Mouse (Mus musculus) kidney, postnatal 0 days (tissue): ENCODE data around the gene Nsun4. TPM values are rescaled to one million over a fixed set of nuclear protein-coding genes. Genes with fewer than 3 reads are reported as not detected.

ENCODE experiments used
- ATAC-seq: fragments of 200-750 bp; cut with Nextera tagmentation; replicated peaks from 2 replicates; pipeline ENCODE4 v1.8.0; 2017; ENCODE audit warnings: low read depth, moderate number of reproducible peaks, moderate TSS enrichment, moderate library complexity; ENCODE audit not compliant: low FRiP score
- DNase-seq: peaks from one replicate; pipeline ENCODE4 v3.0.0-alpha.2; 2016; ENCODE audit warnings: low spot score
- H3K27ac ChIP-seq: fragments of 300-500 bp; sonication (generic); 2 replicates; pipeline ENCODE4 v1.5.1; 2014; ENCODE audit warnings: mild to moderate bottlenecking
- H3K27me3 ChIP-seq: fragments of 300-500 bp; sonication (generic); 2 replicates; pipeline ENCODE4 v1.6.1; 2014; ENCODE audit warnings: low read length, mixed read lengths; ENCODE audit not compliant: insufficient read depth
- H3K36me3 ChIP-seq: fragments of 300-500 bp; sonication (generic); 2 replicates; pipeline ENCODE4 v1.6.1; 2014; ENCODE audit warnings: low read length, mixed read lengths; ENCODE audit not compliant: insufficient read depth
- H3K4me1 ChIP-seq: fragments of 300-500 bp; sonication (generic); replicated peaks from 2 replicates; pipeline ENCODE4 v1.6.1; 2014; ENCODE audit warnings: antibody characterized with exemption, low read length, mixed read lengths; ENCODE audit not compliant: insufficient read depth
- H3K4me2 ChIP-seq: fragments of 300-500 bp; sonication (generic); 2 replicates; pipeline ENCODE4 v1.6.1; 2014; ENCODE audit warnings: mild to moderate bottlenecking, low read length, moderate library complexity, mixed read lengths
- H3K4me3 ChIP-seq: fragments of 300-500 bp; sonication (generic); replicated peaks from 2 replicates; pipeline ENCODE4 v1.5.1; 2014; ENCODE audit warnings: low read depth, low read length
- H3K9ac ChIP-seq: fragments of 300-500 bp; sonication (generic); 2 replicates; pipeline ENCODE4 v1.6.1; 2014; ENCODE audit warnings: low read depth, low read length
- H3K9me3 ChIP-seq: fragments of 300-500 bp; sonication (generic); replicated peaks from 2 replicates; pipeline ENCODE4 v1.6.1; 2016; ENCODE audit warnings: low read length, inconsistent platforms, mixed read lengths
- CTCF ChIP-seq: IDR thresholded peaks from 2 replicates; pipeline ENCODE4 v1.5.1; 2016; ENCODE audit warnings: antibody characterized with exemption, low read depth, mild to moderate bottlenecking, moderate library complexity
- WGBS: fragments of 180-500 bp; shearing (Covaris S2); extraction: QIAGEN DNeasy Blood & Tissue Kit; methylation state at CpG from one replicate; pipeline ENCODE4 v1.1.7; 2014; 5-methylcytosine and 5-hydroxymethylcytosine counted together
- polyA plus RNA-seq: library from polyadenylated mRNA; unstranded; fragments of >200 nt; fragmentation: Nextera tagmentation; extraction: Ambion mirVana; gene quantifications from 2 replicates; pipeline ENCODE4 v1.2.1, GENCODE M21; 2015

Nsun4 gene
- polyA plus RNA-seq, 1 experiment from 2014 or later, result 18.7 TPM

DNA sequence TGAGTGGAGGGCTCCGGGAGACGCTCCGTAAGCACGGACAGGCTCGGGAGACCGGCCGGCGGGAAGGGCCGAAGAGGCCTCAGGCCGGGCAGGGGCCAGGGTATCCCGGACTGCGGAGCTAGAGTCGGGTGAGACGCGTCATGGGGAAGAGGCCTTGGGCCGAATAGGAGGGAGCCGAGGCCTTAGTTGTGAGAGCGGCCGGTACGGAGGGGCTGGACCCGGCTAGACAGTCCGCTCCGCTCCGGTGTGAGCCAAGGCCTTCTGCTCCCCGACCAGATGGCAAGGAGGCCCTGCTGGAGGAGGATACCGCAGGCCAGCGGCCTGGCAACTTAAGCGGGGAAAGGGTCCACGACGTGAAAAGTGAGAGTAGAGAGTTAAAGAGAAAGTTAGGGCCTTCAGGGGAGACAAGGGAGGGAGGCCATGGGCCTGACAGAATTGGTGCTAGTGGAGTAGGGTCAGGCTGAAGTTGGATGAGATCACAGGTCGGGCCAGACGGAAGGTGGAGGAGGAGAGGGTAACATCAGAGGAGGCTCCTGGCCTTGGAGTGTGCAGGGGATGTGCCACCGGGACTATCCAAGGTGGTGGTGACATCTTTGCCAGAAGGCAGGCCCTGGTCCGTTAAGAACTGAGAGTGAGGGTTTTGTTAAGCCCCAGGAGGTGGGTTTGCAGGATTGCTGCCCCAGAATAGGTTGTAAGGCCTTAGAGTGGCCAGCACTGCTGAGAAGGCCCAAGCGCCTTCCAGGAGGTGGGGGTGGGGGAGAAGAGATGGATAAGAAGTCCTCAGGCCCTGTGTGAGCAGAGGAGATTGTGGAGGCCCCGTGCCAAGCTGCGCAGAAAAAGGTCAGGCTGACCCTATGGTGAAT lies 22.9 kb upstream of the Nsun4 start:
- H3K27ac ChIP-seq, result peak overlapping the region; percentile 97
- no peaks in the 10 kb centered on the region for H3K9me3 ChIP-seq
- H3K4me2 ChIP-seq, result peak overlapping the region; percentile 78
- peak overlapping the region; percentile 97 for H3K9ac ChIP-seq
- whole genome bisulfite sequencing, result 2% methylated on average over 37 of the region's 37 CpGs
- H3K27me3 ChIP-seq, result no peaks in the 10 kb centered on the region
- ATAC-seq (peak; percentile 12), DNase-seq (peak; percentile 55)
- H3K4me3 ChIP-seq, result peak overlapping the region; percentile 94
- H3K4me1 ChIP-seq, result peaks cover 6% of the 10 kb centered on the region
- H3K36me3 ChIP-seq, result peaks cover 14% of the 10 kb centered on the region
- TF ChIP-seq CTCF, result no peak

DNA sequence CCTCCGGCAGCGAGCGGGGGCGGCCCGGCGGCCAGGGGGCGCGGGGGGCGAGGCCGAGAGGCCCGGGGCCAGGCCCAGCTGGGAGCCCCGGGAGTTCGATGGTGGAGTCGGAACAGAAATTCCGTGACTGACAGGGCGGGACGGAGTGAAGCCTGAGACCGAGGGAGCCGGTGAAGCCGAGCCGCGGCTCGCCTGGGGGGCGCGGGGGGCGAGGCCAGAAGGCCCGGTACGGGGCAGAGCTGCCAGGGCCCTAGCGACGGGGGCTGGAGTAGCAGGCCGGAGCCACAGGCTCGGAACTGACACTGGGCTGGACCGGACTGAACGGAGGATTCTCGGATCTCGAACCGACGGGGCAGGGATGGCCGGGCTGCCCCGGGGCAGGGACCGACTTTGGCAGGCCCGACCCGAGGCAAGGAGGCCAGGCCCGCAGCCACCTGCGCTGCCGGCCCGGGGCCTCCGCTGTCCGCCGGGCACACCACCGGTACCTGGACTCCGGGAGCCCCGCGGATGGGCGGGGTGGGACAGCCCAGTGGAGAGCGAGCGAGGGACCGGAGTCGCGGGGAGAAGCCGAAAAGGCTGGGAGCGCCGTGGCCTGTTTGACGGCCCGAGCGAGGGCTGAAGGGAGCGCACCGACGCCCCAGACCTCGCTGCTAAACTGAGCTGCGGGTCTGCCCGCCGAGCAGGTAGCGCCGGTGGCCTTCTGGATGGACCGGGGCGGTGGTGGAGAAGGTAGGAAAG lies 22.1 kb upstream of the Nsun4 start:
- TF ChIP-seq CTCF, result peak; percentile 31; the same call in 1 of the 2 replicates
- DNase-seq (peak; percentile 83), ATAC-seq (peak; percentile 78)
- Histone ChIP-seq H3K9me3 (no peaks in the 10 kb centered on the region), H3K27me3 (no peaks in the 10 kb centered on the region), H3K27ac (peak overlapping the region; percentile 97), H3K36me3 (peaks cover 6% of the 10 kb centered on the region; the same call in 1 of the 2 replicates), H3K4me2 (peak overlapping the region; percentile 78), H3K4me1 (peaks cover 6% of the 10 kb centered on the region), H3K4me3 (peak overlapping the region; percentile 94), H3K9ac (peak overlapping the region; percentile 97)
- under 1% methylated on average over 74 of the region's 77 CpGs for WGBS

DNA sequence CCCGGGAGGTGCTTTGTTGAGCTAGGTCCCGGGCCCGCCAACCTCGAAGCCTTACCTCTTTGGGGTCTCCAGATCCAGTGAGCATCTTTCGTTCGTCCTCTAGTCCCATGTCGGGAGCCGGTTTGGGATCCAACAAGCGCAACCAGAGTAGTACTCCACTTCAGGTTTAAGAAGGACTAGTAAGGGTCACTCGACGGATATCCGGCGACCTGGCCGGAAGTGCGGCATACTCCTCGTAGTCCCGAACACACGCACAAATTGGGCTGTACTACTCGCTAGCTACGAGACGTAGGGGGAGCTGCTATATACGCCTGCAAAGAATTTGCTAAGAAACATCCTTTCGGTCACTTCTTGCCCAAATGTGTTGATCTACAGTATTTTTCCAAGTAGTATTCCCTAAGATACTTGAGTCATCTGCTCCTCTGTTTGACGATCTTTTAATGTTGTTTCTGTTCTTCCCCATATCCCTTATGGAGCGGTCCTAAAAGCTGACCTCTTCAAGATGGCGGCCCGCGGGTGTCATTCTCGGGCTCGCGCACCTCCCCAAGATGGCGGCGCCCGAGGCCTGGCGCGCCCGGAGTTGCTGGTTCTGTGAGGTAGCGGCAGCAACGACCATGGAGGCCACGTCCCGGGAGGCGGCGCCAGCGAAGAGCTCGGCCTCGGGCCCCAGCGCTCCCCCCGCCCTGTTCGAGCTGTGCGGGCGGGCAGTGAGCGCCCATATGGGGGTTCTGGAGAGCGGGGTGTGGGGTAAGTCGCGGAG lies 21.4 kb upstream of the Nsun4 start, which contains the start of the genes Uqcrh and Lrrc41:
Gene Uqcrh (minus strand): TSS at position 211 of the 760 bp plus-strand sequence.
Gene Lrrc41 (plus strand): TSS at position 409 of the 760 bp plus-strand sequence.
- peaks cover 6% of the 10 kb centered on the region for H3K4me1 ChIP-seq
- H3K9ac ChIP-seq, result peak within 1 kb of the TSS; percentile 97
- ATAC-seq (peak; percentile 88), DNase-seq (peak; percentile 98)
- peak within 1 kb of the TSS; percentile 78 for H3K4me2 ChIP-seq
- WGBS, result under 1% methylated on average over 54 of the region's 55 CpGs
- H3K9me3 ChIP-seq, result no peaks in the 10 kb centered on the region
- peak; percentile 21; the same call in 1 of the 2 replicates for TF ChIP-seq CTCF
- H3K27me3 ChIP-seq, result no peaks in the 10 kb centered on the region
- peak within 1 kb of the TSS; percentile 97 for H3K27ac ChIP-seq
- peak within 1 kb of the TSS; percentile 94 for H3K4me3 ChIP-seq
- H3K36me3 ChIP-seq, result 0 out of 2 replicates have a peak, but pooled peaks cover 5% of the 10 kb centered on the region

DNA sequence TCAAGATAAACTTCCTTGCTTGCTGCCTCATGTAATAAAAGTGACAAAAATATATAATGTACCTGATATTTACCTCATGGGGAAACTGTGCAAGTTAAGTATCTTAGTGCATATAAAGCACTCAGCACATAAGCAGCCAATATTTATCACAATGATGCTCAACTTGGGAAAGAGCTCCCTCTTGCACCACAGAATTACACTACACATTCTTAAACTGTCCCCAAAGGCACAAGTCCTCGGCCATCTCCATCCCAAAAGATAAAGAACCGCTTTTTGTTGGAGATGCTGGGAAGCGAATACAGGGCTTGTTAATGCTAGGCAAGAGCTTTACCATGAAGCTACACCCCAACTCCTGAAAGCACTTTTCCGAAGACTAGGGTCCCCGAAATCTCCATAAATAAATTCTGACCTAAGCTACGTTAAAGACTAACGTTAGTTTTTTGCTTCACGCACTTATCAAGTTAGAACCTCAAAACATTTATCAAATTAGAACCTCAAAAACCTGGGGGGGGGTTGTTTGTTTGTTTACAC lies 20.5 kb upstream of the Nsun4 start:
- Histone ChIP-seq H3K9me3 (no peaks in the 10 kb centered on the region), H3K4me2 (peak overlapping the region; percentile 78), H3K9ac (peak overlapping the region; percentile 97), H3K27me3 (no peaks in the 10 kb centered on the region), H3K36me3 (peaks cover 12% of the 10 kb centered on the region; the same call in 1 of the 2 replicates), H3K27ac (peak overlapping the region; percentile 97), H3K4me1 (peaks cover 6% of the 10 kb centered on the region), H3K4me3 (peak overlapping the region; percentile 94)
- TF ChIP-seq CTCF, result peak; percentile 58
- DNase-seq, result peak; percentile 83
- no peak for ATAC-seq
- under 1% methylated on average over 8 of the region's 8 CpGs for WGBS

DNA sequence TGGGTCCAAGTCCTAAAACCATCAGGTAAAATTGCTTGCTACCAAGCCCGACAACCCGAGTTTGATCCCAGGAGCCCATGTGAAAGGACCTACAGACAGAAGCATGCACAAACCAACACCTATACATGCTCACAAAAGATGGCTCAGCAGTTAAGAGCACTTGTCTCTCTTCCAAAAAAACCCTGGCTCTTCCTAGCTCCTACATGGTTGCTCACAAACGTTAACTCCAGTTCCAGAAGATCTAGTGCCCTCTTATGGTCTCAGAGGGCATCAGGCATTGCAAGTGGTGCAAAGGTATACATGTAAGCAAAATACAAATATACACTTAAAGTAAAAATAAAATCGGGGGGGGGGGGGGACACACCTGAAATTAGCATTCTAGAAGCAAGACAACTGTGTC lies 19.5 kb upstream of the Nsun4 start:
- peak; percentile 62; the same call in 1 of the 2 replicates for TF ChIP-seq CTCF
- WGBS, result 52% methylated on average over 4 of the region's 4 CpGs
- Histone ChIP-seq H3K27me3 (no peaks in the 10 kb centered on the region), H3K4me2 (peak overlapping the region; percentile 78), H3K27ac (no peak overlapping the region), H3K36me3 (peaks cover 22% of the 10 kb centered on the region), H3K4me1 (peaks cover 6% of the 10 kb centered on the region), H3K4me3 (no peak overlapping the region), H3K9ac (0 out of 2 replicates have a peak overlapping the region, but pooled peaks have one; percentile 18), H3K9me3 (no peaks in the 10 kb centered on the region)
- DNase-seq, result peak; percentile 60
- no peak for ATAC-seq
